Mouse (Mus musculus) testis, adult 2 months (tissue): ENCODE measurements around the gene Fnip2.

Experiments
- CTCF ChIP-seq: fragments of 200-500 bp; IDR thresholded peaks from 2 replicates; pipeline ENCODE4 v1.5.1; 2012; ENCODE audit warnings: low read depth, mild to moderate bottlenecking, inconsistent platforms, low read length, moderate library complexity; ENCODE audit not compliant: control insufficient read depth, insufficient read depth, insufficient replicate concordance
- POLR2A ChIP-seq: fragments of 200-500 bp; IDR thresholded peaks from 2 replicates; pipeline ENCODE4 v1.6.1; 2012; ENCODE audit warnings: low read depth, mild to moderate bottlenecking, inconsistent platforms, low read length, moderate library complexity; ENCODE audit not compliant: control insufficient read depth

- TF ChIP-seq POLR2A (no peak), CTCF (no peak)
Measured at GRCm38 (mm10) chr3:79563511-79563910, 4.1 kb downstream of the Fnip2 start.
